Mouse (Mus musculus) forebrain, embryonic 15.5 days (tissue): ENCODE measurements around the gene Olfr31. TPM values are rescaled to one million over a fixed set of nuclear protein-coding genes. Genes with fewer than 3 reads are reported as not detected.

Source experiments
- ATAC-seq: fragments of 200-750 bp; cut with Nextera tagmentation; replicated peaks from 2 replicates; pipeline ENCODE4 v1.8.0; 2017; ENCODE audit warnings: mild to moderate bottlenecking, moderate TSS enrichment, moderate library complexity
- H3K27ac ChIP-seq: fragments of 300-500 bp; sonication (generic); replicated peaks from 2 replicates; pipeline ENCODE4 v1.5.1; 2015; ENCODE audit warnings: mild to moderate bottlenecking, inconsistent platforms
- H3K27me3 ChIP-seq: fragments of 300-500 bp; sonication (generic); 2 replicates; pipeline ENCODE4 v1.6.1; 2015; ENCODE audit warnings: inconsistent platforms
- H3K36me3 ChIP-seq: fragments of 300-500 bp; sonication (generic); 2 replicates; pipeline ENCODE4 v1.6.1; 2015; ENCODE audit warnings: mild to moderate bottlenecking, inconsistent platforms
- H3K4me1 ChIP-seq: fragments of 300-500 bp; sonication (generic); 2 replicates; pipeline ENCODE4 v1.6.1; 2015; ENCODE audit warnings: inconsistent platforms
- H3K4me2 ChIP-seq: fragments of 300-500 bp; sonication (generic); replicated peaks from 2 replicates; pipeline ENCODE4 v1.6.1; 2015; ENCODE audit warnings: mild to moderate bottlenecking, inconsistent platforms
- H3K4me3 ChIP-seq: fragments of 300-500 bp; sonication (generic); 2 replicates; pipeline ENCODE4 v1.5.1; 2015; ENCODE audit warnings: mild to moderate bottlenecking, inconsistent platforms
- H3K9ac ChIP-seq: fragments of 300-500 bp; sonication (generic); replicated peaks from 2 replicates; pipeline ENCODE4 v1.6.1; 2015; ENCODE audit warnings: mild to moderate bottlenecking, inconsistent platforms
- H3K9me3 ChIP-seq: fragments of 300-500 bp; sonication (generic); 2 replicates; pipeline ENCODE4 v1.6.1; 2016; ENCODE audit warnings: inconsistent platforms
- WGBS: fragments of 180-500 bp; shearing (Covaris S2); methylation state at CpG from one replicate; pipeline ENCODE4 v1.1.7; 2015; ENCODE audit warnings: mixed read lengths; 5-methylcytosine and 5-hydroxymethylcytosine counted together
- polyA plus RNA-seq: library from polyadenylated mRNA; unstranded; fragments of >200 nt; fragmentation: Nextera tagmentation; extraction: Ambion mirVana; gene quantifications from 2 replicates; pipeline ENCODE4 v1.2.1, GENCODE M21; 2015

Gene Olfr31
- polyA plus RNA-seq, 1 experiment from 2014 or later = not detected

GRCm38 (mm10) chr14:14349485-14350262 is 27.0 kb downstream of the Olfr31 start:
- no peak for ATAC-seq
- Histone ChIP-seq H3K36me3 (no peaks in the 10 kb centered on the region), H3K4me2 (no peak overlapping the region), H3K4me1 (0 out of 2 replicates have a peak, but pooled peaks cover 7% of the 10 kb centered on the region), H3K9me3 (peaks cover 24% of the 10 kb centered on the region), H3K4me3 (no peak overlapping the region), H3K9ac (no peak overlapping the region), H3K27me3 (no peaks in the 10 kb centered on the region), H3K27ac (no peak overlapping the region)
- 96% methylated on average over 20 of the region's 20 CpGs for WGBS

GRCm38 (mm10) chr14:14350263-14351147 is 27.9 kb downstream of the Olfr31 start:
- WGBS = 96% methylated on average over 29 of the region's 29 CpGs
- no peaks in the 10 kb centered on the region for H3K36me3 ChIP-seq
- H3K4me1 ChIP-seq = 0 out of 2 replicates have a peak, but pooled peaks cover 7% of the 10 kb centered on the region
- H3K27me3 ChIP-seq = no peaks in the 10 kb centered on the region
- no peak overlapping the region for H3K27ac ChIP-seq
- no peak overlapping the region for H3K4me3 ChIP-seq
- ATAC-seq = no peak
- H3K9me3 ChIP-seq = peaks cover 24% of the 10 kb centered on the region
- H3K9ac ChIP-seq = no peak overlapping the region
- no peak overlapping the region for H3K4me2 ChIP-seq

GRCm38 (mm10) chr14:14351148-14351455 is 28.5 kb downstream of the Olfr31 start:
- H3K36me3 ChIP-seq = no peaks in the 10 kb centered on the region
- WGBS = 96% methylated on average over 7 of the region's 7 CpGs
- 0 out of 2 replicates have a peak, but pooled peaks cover 7% of the 10 kb centered on the region for H3K4me1 ChIP-seq
- H3K9me3 ChIP-seq = peaks cover 24% of the 10 kb centered on the region
- H3K9ac ChIP-seq = no peak overlapping the region
- H3K4me3 ChIP-seq = no peak overlapping the region
- no peak overlapping the region for H3K4me2 ChIP-seq
- H3K27ac ChIP-seq = no peak overlapping the region
- H3K27me3 ChIP-seq = no peaks in the 10 kb centered on the region
- ATAC-seq = no peak

- H3K27me3 ChIP-seq = no peaks in the 10 kb centered on the region
- peaks cover 24% of the 10 kb centered on the region for H3K9me3 ChIP-seq
- no peak overlapping the region for H3K9ac ChIP-seq
- H3K36me3 ChIP-seq = no peaks in the 10 kb centered on the region
- H3K4me1 ChIP-seq = no peaks in the 10 kb centered on the region
- 81% methylated on average over 9 of the region's 9 CpGs for WGBS
- peak; percentile 60 for ATAC-seq
- 0 out of 2 replicates have a peak overlapping the region, but pooled peaks have one; percentile 32 for H3K27ac ChIP-seq
- no peak overlapping the region for H3K4me3 ChIP-seq
- no peak overlapping the region for H3K4me2 ChIP-seq
Observed at GRCm38 (mm10) chr14:14351721-14352590, 29.3 kb downstream of the Olfr31 start.

GRCm38 (mm10) chr14:14352606-14353005 is 30.0 kb downstream of the Olfr31 start:
- 67% methylated on average over 6 of the region's 6 CpGs for WGBS
- 0 out of 2 replicates have a peak overlapping the region, but pooled peaks have one; percentile 32 for H3K27ac ChIP-seq
- H3K4me3 ChIP-seq = no peak overlapping the region
- H3K4me2 ChIP-seq = no peak overlapping the region
- peaks cover 24% of the 10 kb centered on the region for H3K9me3 ChIP-seq
- ATAC-seq = peak; percentile 12; the same call in 1 of the 2 replicates
- H3K4me1 ChIP-seq = no peaks in the 10 kb centered on the region
- no peak overlapping the region for H3K9ac ChIP-seq
- no peaks in the 10 kb centered on the region for H3K36me3 ChIP-seq
- H3K27me3 ChIP-seq = no peaks in the 10 kb centered on the region

- Histone ChIP-seq H3K9ac (no peak overlapping the region), H3K27ac (no peak overlapping the region), H3K27me3 (no peaks in the 10 kb centered on the region), H3K4me1 (no peaks in the 10 kb centered on the region), H3K36me3 (no peaks in the 10 kb centered on the region), H3K4me3 (no peak overlapping the region), H3K4me2 (no peak overlapping the region), H3K9me3 (peaks cover 23% of the 10 kb centered on the region)
- 0 out of 2 replicates have a peak, but pooled peaks have one; percentile 4 for ATAC-seq
- 75% methylated on average over 7 of the region's 7 CpGs for WGBS
Observed at GRCm38 (mm10) chr14:14353081-14353732, 30.6 kb downstream of the Olfr31 start.

DNA sequence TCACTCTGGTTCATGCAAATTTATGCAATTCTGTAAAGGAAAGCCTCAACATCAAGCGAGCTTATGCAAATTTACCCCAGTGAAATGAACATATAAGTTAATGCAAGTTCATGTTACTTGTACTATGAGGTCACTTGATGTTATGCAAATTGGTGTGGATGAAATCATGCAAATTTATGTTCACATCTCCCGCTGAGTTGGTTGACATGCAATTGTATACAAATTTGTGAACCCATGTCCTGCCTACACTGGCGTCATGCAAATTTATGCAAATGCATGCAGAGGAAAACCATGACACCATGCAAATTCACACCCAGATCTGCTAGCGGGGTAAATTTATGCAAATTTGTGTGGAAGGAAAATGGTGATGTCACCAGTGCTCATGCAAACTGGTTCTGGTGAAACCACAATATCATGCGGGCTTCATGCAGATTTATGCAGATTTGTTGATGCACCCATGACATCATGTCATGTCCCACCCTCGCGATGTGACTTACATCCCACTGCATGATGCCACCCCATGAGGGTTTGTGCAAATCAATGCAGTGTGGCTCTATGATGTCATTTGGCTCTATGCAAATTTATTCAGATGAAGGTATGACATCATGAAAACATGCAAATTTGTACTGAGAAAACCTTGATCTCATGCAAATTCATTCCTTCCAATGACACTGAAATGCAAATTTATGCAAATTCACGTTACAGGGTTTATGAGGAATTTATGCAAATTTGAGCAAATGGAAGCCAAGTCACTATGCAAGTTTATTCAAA is 31.3 kb downstream of the Olfr31 start:
- no peak overlapping the region for H3K27ac ChIP-seq
- no peaks in the 10 kb centered on the region for H3K27me3 ChIP-seq
- H3K4me2 ChIP-seq = no peak overlapping the region
- WGBS = 83% methylated on average over 8 of the region's 8 CpGs
- H3K4me3 ChIP-seq = no peak overlapping the region
- peak; percentile 12; the same call in 1 of the 2 replicates for ATAC-seq
- H3K9me3 ChIP-seq = peaks cover 21% of the 10 kb centered on the region
- no peak overlapping the region for H3K9ac ChIP-seq
- no peaks in the 10 kb centered on the region for H3K36me3 ChIP-seq
- no peaks in the 10 kb centered on the region for H3K4me1 ChIP-seq

GRCm38 (mm10) chr14:14354511-14355359 is 32.1 kb downstream of the Olfr31 start:
- H3K4me2 ChIP-seq = no peak overlapping the region
- H3K4me3 ChIP-seq = no peak overlapping the region
- H3K9me3 ChIP-seq = peaks cover 21% of the 10 kb centered on the region
- 0 out of 2 replicates have a peak, but pooled peaks have one; percentile 27 for ATAC-seq
- H3K9ac ChIP-seq = no peak overlapping the region
- no peaks in the 10 kb centered on the region for H3K4me1 ChIP-seq
- no peak overlapping the region for H3K27ac ChIP-seq
- no peaks in the 10 kb centered on the region for H3K27me3 ChIP-seq
- WGBS = 79% methylated on average over 13 of the region's 13 CpGs
- no peaks in the 10 kb centered on the region for H3K36me3 ChIP-seq

DNA sequence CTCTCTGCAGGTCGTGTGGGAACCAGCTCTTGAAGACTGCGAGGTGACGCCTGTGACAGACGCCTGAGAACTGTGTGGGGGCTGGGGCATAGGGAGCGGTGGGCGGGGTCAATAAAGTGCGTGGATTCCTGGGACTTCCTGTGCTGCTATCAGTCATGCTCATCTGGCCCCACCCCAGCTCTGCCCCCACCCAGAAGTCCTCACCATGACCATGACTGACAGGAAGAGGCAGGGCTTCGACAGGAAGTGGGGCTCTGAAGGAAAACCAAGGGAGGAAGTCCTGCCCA is 32.7 kb downstream of the Olfr31 start:
- peaks cover 16% of the 10 kb centered on the region; the same call in 1 of the 2 replicates for H3K9me3 ChIP-seq
- no peak overlapping the region for H3K4me3 ChIP-seq
- no peaks in the 10 kb centered on the region for H3K27me3 ChIP-seq
- H3K9ac ChIP-seq = no peak overlapping the region
- 0 out of 2 replicates have a peak, but pooled peaks have one; percentile 2 for ATAC-seq
- H3K4me1 ChIP-seq = no peaks in the 10 kb centered on the region
- WGBS = 92% methylated on average over 8 of the region's 8 CpGs
- no peak overlapping the region for H3K4me2 ChIP-seq
- no peaks in the 10 kb centered on the region for H3K36me3 ChIP-seq
- no peak overlapping the region for H3K27ac ChIP-seq
